Mouse (Mus musculus): Measurements from ENCODE around the gene Tubg1. TPM values are rescaled to one million over a fixed set of nuclear protein-coding genes. Genes with fewer than 3 reads are reported as not detected.

Tubg1 gene
- total RNA-seq, 2 experiments from 2014 or later = 45.1 to 45.8 TPM

- TF ChIP-seq CTCF (IDR thresholded peaks at IDR 0.05) = no peak; the same call in 1 of the 2 replicates
- intact Hi-C loops (cut with DNase I) = loop anchor here (1.0 to 10.0 kb wide), 2 partner anchors 51 to 166 kb away; partner anchors contain the start of gene Atp6v0a1
- Histone ChIP-seq H3K4me3 (peak within 1 kb of the TSS; percentile 94), H3K27ac (peak within 1 kb of the TSS; percentile 92)
- peak; percentile 91 to 95 for DNase-seq (ENCODE audit: extremely low spot score in 1 of 2, low spot score in 2 of 2)
Measured at GRCm38 (mm10) chr11:101170811-101171610, 51.3 kb downstream of the Tubg1 start, which contains the start of gene Plekhh3. Gene Plekhh3, minus strand, starts transcription at chr11:101171351.

- DNase-seq (ENCODE audit: extremely low spot score in 1 of 2, low spot score in 2 of 2) = peak; percentile 67 to 74
- H3K27ac ChIP-seq = peak overlapping the region; percentile 92
- intact Hi-C loops (cut with DNase I) = loop anchor here (1.0 to 10.0 kb wide), 2 partner anchors 52 to 167 kb away; partner anchors contain the start of gene Atp6v0a1
Measured at GRCm38 (mm10) chr11:101171721-101172433, 52.1 kb downstream of the Tubg1 start.

GRCm38 (mm10) chr11:101172434-101172815 lies 52.7 kb downstream of the Tubg1 start:
- intact Hi-C loops (cut with DNase I) = loop anchor here (10.0 kb wide), 1 partner anchor 168 kb away; the partner anchor contains the start of gene Atp6v0a1
- Histone ChIP-seq H3K4me3 (peak overlapping the region; percentile 56), H3K27ac (peak overlapping the region; percentile 92)
- no peak for TF ChIP-seq CTCF (IDR thresholded peaks at IDR 0.05)
- no peak for DNase-seq (ENCODE audit: extremely low spot score in 1 of 2, low spot score in 2 of 2)

More at GRCm38 (mm10) chr11:101171721-101172433, 52.1 kb downstream of the Tubg1 start:
- H3K4me3 ChIP-seq = peak overlapping the region; percentile 56
- TF ChIP-seq CTCF (IDR thresholded peaks at IDR 0.05) = no peak

- DNase-seq (ENCODE audit: extremely low spot score in 1 of 2, low spot score in 2 of 2) = no peak
- intact Hi-C loops (cut with DNase I) = loop anchor here (10.0 kb wide), 1 partner anchor 168 kb away; the partner anchor contains the start of gene Atp6v0a1
Measured at GRCm38 (mm10) chr11:101173112-101173511, 53.4 kb downstream of the Tubg1 start.

GRCm38 (mm10) chr11:101173631-101174388 lies 54.1 kb downstream of the Tubg1 start:
- intact Hi-C loops (cut with DNase I) = loop anchor here (10.0 kb wide), 1 partner anchor 169 kb away; the partner anchor contains the start of gene Atp6v0a1
- Histone ChIP-seq H3K4me3 (peak overlapping the region; percentile 34), H3K27ac (peak overlapping the region; percentile 72)
- peak; percentile 63 to 64 for DNase-seq (ENCODE audit: extremely low spot score in 1 of 2, low spot score in 2 of 2)
- peak; percentile 96 for TF ChIP-seq CTCF (IDR thresholded peaks at IDR 0.05)

More at GRCm38 (mm10) chr11:101173112-101173511, 53.4 kb downstream of the Tubg1 start:
- peak overlapping the region; percentile 34 for H3K4me3 ChIP-seq
- TF ChIP-seq CTCF (IDR thresholded peaks at IDR 0.05) = no peak
- peak overlapping the region; percentile 72 for H3K27ac ChIP-seq

- DNase-seq (ENCODE audit: extremely low spot score in 1 of 2, low spot score in 2 of 2) = no peak
- intact Hi-C loops (cut with DNase I) = loop anchor here (10.0 kb wide), 1 partner anchor 170 kb away; the partner anchor contains the start of gene Atp6v0a1
- Histone ChIP-seq H3K4me3 (peak overlapping the region; percentile 34; the same call in 1 of the 2 replicates), H3K27ac (peak overlapping the region; percentile 55; the same call in 1 of the 2 replicates)
- TF ChIP-seq CTCF (IDR thresholded peaks at IDR 0.05) = no peak
Measured at GRCm38 (mm10) chr11:101174389-101174745, 54.6 kb downstream of the Tubg1 start.

- intact Hi-C loops (cut with DNase I) = loop anchor here (10.0 kb wide), 1 partner anchor 170 kb away; the partner anchor contains the start of gene Atp6v0a1
- DNase-seq (ENCODE audit: extremely low spot score in 1 of 2, low spot score in 2 of 2) = no peak
Measured at GRCm38 (mm10) chr11:101174851-101175628, 55.3 kb downstream of the Tubg1 start, which contains the start of gene Ccr10. Gene Ccr10, minus strand, starts transcription at chr11:101175443.

GRCm38 (mm10) chr11:101175636-101176116 lies 55.9 kb downstream of the Tubg1 start:
- DNase-seq (ENCODE audit: extremely low spot score in 1 of 2, low spot score in 2 of 2) = peak; percentile 60 to 63
- peak overlapping the region; percentile 96 for H3K27ac ChIP-seq
- intact Hi-C loops (cut with DNase I) = loop anchor here (2.0 to 10.0 kb wide), 2 partner anchors 93 to 171 kb away; partner anchors contain the start of genes Atp6v0a1 and Coasy
- no peak for TF ChIP-seq CTCF (IDR thresholded peaks at IDR 0.05)
- peak overlapping the region; percentile 75 for H3K4me3 ChIP-seq

More at GRCm38 (mm10) chr11:101174851-101175628, 55.3 kb downstream of the Tubg1 start, which contains the start of gene Ccr10:
- H3K27ac ChIP-seq = peak within 1 kb of the TSS; percentile 96
- TF ChIP-seq CTCF (IDR thresholded peaks at IDR 0.05) = peak; percentile 57
- peak within 1 kb of the TSS; percentile 75 for H3K4me3 ChIP-seq

Small RNA genes lying within 50 kb of the gene (microRNA-seq; reads per million reads assigned to microRNA genes)
- 0 reads per million in 2 experiments for gene Gm27626

Other genes with a start within 250 kb of the Tubg1 start
- gene Stat3, start 180.4 kb upstream of the Tubg1 start, total RNA-seq (2021) = 10 to 100 TPM; 35.7 to 40.9 TPM
- 10 to 100 TPM; 19.2 to 22.2 TPM for gene Cavin1, start 149.1 kb upstream of the Tubg1 start, total RNA-seq (2021)
- gene Atp6v0a1, start 110.5 kb upstream of the Tubg1 start, total RNA-seq (2021) = 100 to 1,000 TPM; 442 to 461 TPM
- gene Naglu, start 49.9 kb upstream of the Tubg1 start, total RNA-seq (2021) = 1 to 10 TPM; 8.3 TPM
- gene Hsd17b1, start 41.5 kb upstream of the Tubg1 start, total RNA-seq (2021) = 1 to 10 TPM in 1 of 2 experiments, under 1 TPM in 1; 0.87 to 1.5 TPM
- gene Coasy, start 37.4 kb upstream of the Tubg1 start, total RNA-seq (2021) = 10 to 100 TPM; 22.5 to 24.1 TPM
- gene Mlx, start 32.7 kb upstream of the Tubg1 start, total RNA-seq (2021) = 10 to 100 TPM; 41.1 to 44.7 TPM
- 1 to 10 TPM; 2.7 to 3.1 TPM for gene Psmc3ip, start 24.5 kb upstream of the Tubg1 start, total RNA-seq (2021)
- gene Retreg3, start within 50 bp of the Tubg1 start, total RNA-seq (2021) = 10 to 100 TPM; 50.7 to 56.6 TPM
- 10 to 100 TPM; 51.4 to 52.9 TPM for gene Tubg2, start 36.0 kb downstream of the Tubg1 start, total RNA-seq (2021)
- gene Cntnap1, start 50.6 kb downstream of the Tubg1 start, total RNA-seq (2021) = 100 to 1,000 TPM; 171 to 182 TPM
- 10 to 100 TPM; 13.0 to 13.2 TPM for gene Plekhh3, start 51.4 kb downstream of the Tubg1 start, total RNA-seq (2021)
- under 1 TPM in 1 of 2 experiments, not detected in 1; 0.38 TPM for gene Ccr10, start 55.5 kb downstream of the Tubg1 start, total RNA-seq (2021)
- gene Ezh1, start 106.5 kb downstream of the Tubg1 start, total RNA-seq (2021) = 10 to 100 TPM; 56.9 to 62.1 TPM
- gene Ramp2, start 126.1 kb downstream of the Tubg1 start, total RNA-seq (2021) = 10 to 100 TPM; 35.7 to 40.8 TPM
- 10 to 100 TPM; 59.3 to 61.0 TPM for gene Vps25, start 133.8 kb downstream of the Tubg1 start, total RNA-seq (2021)
- gene Wnk4, start 140.6 kb downstream of the Tubg1 start, total RNA-seq (2021) = 1 to 10 TPM; 4.5 to 8.0 TPM
- under 1 TPM; 0.44 to 0.81 TPM for gene Cntd1, start 159.1 kb downstream of the Tubg1 start, total RNA-seq (2021)
- 10 to 100 TPM; 97.5 to 98.4 TPM for gene Coa3, start 159.2 kb downstream of the Tubg1 start, total RNA-seq (2021)
- gene Becn1, start 182.3 kb downstream of the Tubg1 start, total RNA-seq (2021) = 100 to 1,000 TPM; 210 to 218 TPM
- 100 to 1,000 TPM; 125 to 132 TPM for gene Psme3, start 196.3 kb downstream of the Tubg1 start, total RNA-seq (2021)
- 1 to 10 TPM; 7.2 to 9.4 TPM for gene Aoc2, start 205.1 kb downstream of the Tubg1 start, total RNA-seq (2021)
- under 1 TPM; 0.63 TPM for gene Aoc3, start 210.7 kb downstream of the Tubg1 start, total RNA-seq (2021)
- not detected for gene G6pc, start 247.6 kb downstream of the Tubg1 start, total RNA-seq (2021)